Mouse (Mus musculus): ENCODE results near the gene Tspan12. TPM values are rescaled to one million over a fixed set of nuclear protein-coding genes. Genes with fewer than 3 reads are reported as not detected.

Gene Tspan12
- total and polyA plus RNA-seq, 2 experiments = 37.1 to 165 TPM

DNA sequence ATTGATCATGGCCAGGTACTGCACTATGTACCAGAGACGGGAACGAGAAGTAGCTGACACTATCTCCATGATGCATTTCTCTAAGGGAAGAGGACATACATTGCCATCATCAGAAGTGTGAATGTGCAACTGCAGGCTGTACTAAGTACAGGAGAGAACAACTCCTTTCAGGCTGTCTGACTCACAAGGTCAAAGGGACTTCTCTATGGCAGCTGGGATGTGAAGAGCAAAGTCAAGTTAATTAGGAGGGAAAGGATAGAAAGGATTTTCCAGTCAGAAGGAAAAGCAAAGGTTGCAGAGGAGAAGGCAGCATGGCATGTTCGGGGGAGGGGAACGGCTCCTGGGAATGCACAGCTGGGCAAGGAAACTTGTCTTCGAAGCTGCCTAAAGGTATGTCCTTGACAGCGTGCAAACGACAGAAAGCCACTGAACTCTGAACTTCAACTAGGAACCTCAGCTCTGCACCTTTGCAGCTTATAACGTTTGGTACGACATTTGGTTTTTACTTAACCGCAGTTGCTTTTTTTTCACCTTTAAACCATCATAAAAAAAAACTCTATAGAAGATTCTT, 13.0 kb downstream of the Tspan12 start:
- Histone ChIP-seq H3K79me2 (ENCODE audit: control insufficient read depth, insufficient read depth, low read length) (peaks cover 3% of the 10 kb centered on the region; the same call in 1 of the 2 replicates), H3K27ac (replicated peaks; ENCODE audit: insufficient read depth, low read depth, low read length) (no peak overlapping the region), H3K4me3 (ENCODE audit: insufficient read depth, low read depth, low read length) (no peak overlapping the region), H3K9ac (ENCODE audit: low read depth, low read length) (no peak overlapping the region), H3K36me3 (ENCODE audit: control insufficient read depth, insufficient read depth, low read length) (peaks cover 18% of the 10 kb centered on the region), H3K27me3 (ENCODE audit: control insufficient read depth, insufficient read depth, low read length) (no peaks in the 10 kb centered on the region), H3K4me1 (ENCODE audit: control insufficient read depth, insufficient read depth, low read length) (peaks cover 16% of the 10 kb centered on the region)
- DNase-seq (ENCODE audit: extremely low read depth, low read depth, low spot score) = no peak
- no peak for TF ChIP-seq POLR2A (IDR thresholded peaks at IDR 0.05; ENCODE audit: extremely low read depth, insufficient read depth, low read length)
- WGBS = 75% methylated on average over 10 of the region's 10 CpGs

DNA sequence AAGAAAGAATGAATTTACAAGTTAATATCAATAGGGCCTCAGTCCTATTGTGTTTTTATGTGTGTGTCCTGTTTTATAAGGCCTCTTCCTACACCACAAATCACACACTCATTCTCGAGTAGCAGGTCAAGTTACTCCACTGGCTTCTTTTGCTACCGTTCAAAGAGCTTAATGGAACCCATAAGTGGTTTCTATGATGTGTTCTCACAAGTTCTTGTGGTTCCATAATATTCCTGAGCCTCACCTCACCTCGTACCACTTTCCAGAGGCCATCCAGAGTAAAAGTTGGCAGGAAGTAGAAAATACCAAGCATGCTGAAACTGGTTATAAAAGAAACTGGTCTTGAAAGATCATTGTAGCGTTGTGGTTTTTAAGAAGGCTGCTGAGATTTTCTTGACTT, 18.8 kb downstream of the Tspan12 start:
- Histone ChIP-seq H3K36me3 (ENCODE audit: control insufficient read depth, insufficient read depth, low read length) (peaks cover 50% of the 10 kb centered on the region), H3K4me3 (ENCODE audit: insufficient read depth, low read depth, low read length) (no peak overlapping the region), H3K4me1 (ENCODE audit: control insufficient read depth, insufficient read depth, low read length) (peaks cover 14% of the 10 kb centered on the region), H3K79me2 (ENCODE audit: control insufficient read depth, insufficient read depth, low read length) (peaks cover 3% of the 10 kb centered on the region; the same call in 1 of the 2 replicates), H3K27me3 (ENCODE audit: control insufficient read depth, insufficient read depth, low read length) (no peaks in the 10 kb centered on the region), H3K27ac (replicated peaks; ENCODE audit: insufficient read depth, low read depth, low read length) (no peak overlapping the region), H3K9ac (ENCODE audit: low read depth, low read length) (no peak overlapping the region)
- WGBS = 93% methylated on average over 4 of the region's 4 CpGs
- no peak for DNase-seq (ENCODE audit: extremely low read depth, low read depth, low spot score)
- TF ChIP-seq POLR2A (IDR thresholded peaks at IDR 0.05; ENCODE audit: extremely low read depth, insufficient read depth, low read length) (no peak), CTCF (IDR thresholded peaks at IDR 0.05; ENCODE audit: low read depth, low read length) (no peak)

DNA sequence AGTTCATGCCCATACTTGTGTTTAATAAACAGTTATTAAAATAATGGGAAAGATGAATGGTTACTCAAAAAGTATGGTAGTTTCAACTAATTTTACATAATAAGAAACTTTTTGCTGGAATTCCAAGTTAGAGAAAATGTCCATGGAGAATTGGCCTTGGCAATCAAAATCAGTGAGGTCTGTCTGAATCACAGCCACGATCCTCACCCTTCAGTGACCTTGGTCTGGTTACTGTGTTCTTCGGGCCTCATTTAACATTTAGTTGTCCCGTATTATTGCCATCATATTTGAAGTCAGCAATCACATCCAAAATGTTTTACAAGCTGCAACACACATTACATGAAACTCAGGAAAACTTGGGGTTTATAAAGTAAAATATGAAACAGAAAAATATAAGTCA, 20.4 kb downstream of the Tspan12 start:
- H3K27ac ChIP-seq (replicated peaks; ENCODE audit: insufficient read depth, low read depth, low read length) = no peak overlapping the region
- no peak for DNase-seq (ENCODE audit: extremely low read depth, low read depth, low spot score)
- no peaks in the 10 kb centered on the region for H3K27me3 ChIP-seq (ENCODE audit: control insufficient read depth, insufficient read depth, low read length)

DNA sequence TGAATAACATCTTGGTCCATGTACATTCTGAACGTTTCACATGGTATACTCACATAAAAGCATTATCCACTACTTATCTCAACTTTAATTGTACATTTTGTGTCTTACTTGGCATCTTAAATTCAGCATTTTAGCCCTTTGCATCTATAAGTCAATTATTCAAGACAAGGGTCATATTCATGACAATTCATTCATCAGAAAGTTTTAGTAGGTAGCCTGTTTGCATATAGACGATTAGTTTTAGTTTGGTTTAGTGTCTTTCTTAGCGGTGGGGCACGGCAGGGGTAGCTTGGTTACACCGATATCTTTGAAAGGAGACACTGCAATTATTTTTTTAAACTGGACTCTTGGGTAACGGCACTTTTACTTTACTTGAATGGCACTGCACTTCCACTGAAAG, 21.4 kb downstream of the Tspan12 start:
- Histone ChIP-seq H3K9ac (ENCODE audit: low read depth, low read length) (no peak overlapping the region), H3K27me3 (ENCODE audit: control insufficient read depth, insufficient read depth, low read length) (no peaks in the 10 kb centered on the region), H3K4me1 (ENCODE audit: control insufficient read depth, insufficient read depth, low read length) (peaks cover 8% of the 10 kb centered on the region), H3K4me3 (ENCODE audit: insufficient read depth, low read depth, low read length) (no peak overlapping the region), H3K27ac (replicated peaks; ENCODE audit: insufficient read depth, low read depth, low read length) (no peak overlapping the region), H3K36me3 (ENCODE audit: control insufficient read depth, insufficient read depth, low read length) (peaks cover 52% of the 10 kb centered on the region), H3K79me2 (ENCODE audit: control insufficient read depth, insufficient read depth, low read length) (peaks cover 3% of the 10 kb centered on the region; the same call in 1 of the 2 replicates)
- TF ChIP-seq POLR2A (IDR thresholded peaks at IDR 0.05; ENCODE audit: extremely low read depth, insufficient read depth, low read length) (no peak), CTCF (IDR thresholded peaks at IDR 0.05; ENCODE audit: low read depth, low read length) (no peak)
- 94% methylated on average over 6 of the region's 6 CpGs for WGBS
- no peak for DNase-seq (ENCODE audit: extremely low read depth, low read depth, low spot score)

More for the DNA sequence above, 20.4 kb downstream of the Tspan12 start:
- Histone ChIP-seq H3K36me3 (ENCODE audit: control insufficient read depth, insufficient read depth, low read length) (peaks cover 50% of the 10 kb centered on the region), H3K4me1 (ENCODE audit: control insufficient read depth, insufficient read depth, low read length) (peaks cover 8% of the 10 kb centered on the region), H3K79me2 (ENCODE audit: control insufficient read depth, insufficient read depth, low read length) (peaks cover under 1% of the 10 kb centered on the region; the same call in 1 of the 2 replicates), H3K4me3 (ENCODE audit: insufficient read depth, low read depth, low read length) (no peak overlapping the region), H3K9ac (ENCODE audit: low read depth, low read length) (no peak overlapping the region)
- TF ChIP-seq POLR2A (IDR thresholded peaks at IDR 0.05; ENCODE audit: extremely low read depth, insufficient read depth, low read length) (no peak), CTCF (IDR thresholded peaks at IDR 0.05; ENCODE audit: low read depth, low read length) (no peak)
- WGBS = 46% methylated on average over 3 of the region's 3 CpGs

DNA sequence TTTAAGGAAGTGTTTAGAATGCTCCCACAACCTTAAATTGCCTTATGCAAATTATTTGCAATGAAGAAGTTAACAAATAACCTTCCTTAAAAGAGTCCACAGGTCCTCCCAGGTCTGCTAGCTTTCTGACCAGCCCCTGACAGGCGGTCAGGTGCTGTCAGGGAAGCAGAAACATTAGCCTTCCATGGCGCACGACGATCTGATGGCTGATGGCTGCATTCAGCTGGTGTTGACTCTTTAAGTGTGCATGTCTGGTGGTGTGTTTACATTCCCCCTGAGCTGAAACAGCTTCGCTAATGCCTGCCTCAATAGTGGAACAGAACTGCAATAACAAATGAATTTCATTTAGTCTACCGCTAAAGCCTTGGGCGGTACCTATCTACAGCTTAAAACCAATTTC, 22.4 kb downstream of the Tspan12 start:
- no peak for DNase-seq (ENCODE audit: extremely low read depth, low read depth, low spot score)
- H3K36me3 ChIP-seq (ENCODE audit: control insufficient read depth, insufficient read depth, low read length) = peaks cover 46% of the 10 kb centered on the region
- H3K79me2 ChIP-seq (ENCODE audit: control insufficient read depth, insufficient read depth, low read length) = peaks cover 3% of the 10 kb centered on the region; the same call in 1 of the 2 replicates
- H3K27me3 ChIP-seq (ENCODE audit: control insufficient read depth, insufficient read depth, low read length) = no peaks in the 10 kb centered on the region
- no peak overlapping the region for H3K27ac ChIP-seq (replicated peaks; ENCODE audit: insufficient read depth, low read depth, low read length)
- 77% methylated on average over 7 of the region's 7 CpGs for whole genome bisulfite sequencing
- no peak for TF ChIP-seq POLR2A (IDR thresholded peaks at IDR 0.05; ENCODE audit: extremely low read depth, insufficient read depth, low read length)
- TF ChIP-seq CTCF (IDR thresholded peaks at IDR 0.05; ENCODE audit: low read depth, low read length) = no peak
- no peak overlapping the region for H3K9ac ChIP-seq (ENCODE audit: low read depth, low read length)
- H3K4me1 ChIP-seq (ENCODE audit: control insufficient read depth, insufficient read depth, low read length) = peaks cover 8% of the 10 kb centered on the region
- H3K4me3 ChIP-seq (ENCODE audit: insufficient read depth, low read depth, low read length) = no peak overlapping the region

DNA sequence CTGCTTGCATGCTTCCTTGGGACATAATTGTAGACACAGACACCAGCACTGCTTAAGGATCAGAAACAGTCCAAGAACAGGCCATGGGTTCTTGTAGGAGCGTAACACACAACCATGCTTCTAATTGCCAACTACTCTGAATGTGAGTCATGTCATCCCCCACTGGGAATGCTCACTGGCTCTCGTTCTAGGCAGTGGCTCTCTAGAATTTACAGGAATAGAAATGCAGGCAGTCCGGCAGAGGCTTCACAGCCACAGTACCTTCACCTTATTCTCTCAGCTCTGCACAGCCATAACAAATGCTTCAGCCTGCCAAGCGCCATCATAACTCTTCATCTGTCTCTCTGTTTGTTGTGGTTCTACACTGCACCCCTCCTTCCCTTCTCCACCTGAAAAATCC, 23.9 kb downstream of the Tspan12 start:
- no peak for DNase-seq (ENCODE audit: extremely low read depth, low read depth, low spot score)
- no peak for TF ChIP-seq POLR2A (IDR thresholded peaks at IDR 0.05; ENCODE audit: extremely low read depth, insufficient read depth, low read length)
- TF ChIP-seq CTCF (IDR thresholded peaks at IDR 0.05; ENCODE audit: low read depth, low read length) = no peak
- peaks cover 3% of the 10 kb centered on the region; the same call in 1 of the 2 replicates for H3K79me2 ChIP-seq (ENCODE audit: control insufficient read depth, insufficient read depth, low read length)
- H3K36me3 ChIP-seq (ENCODE audit: control insufficient read depth, insufficient read depth, low read length) = peaks cover 32% of the 10 kb centered on the region
- WGBS = 64% methylated on average over 4 of the region's 4 CpGs
- peaks cover 14% of the 10 kb centered on the region for H3K4me1 ChIP-seq (ENCODE audit: control insufficient read depth, insufficient read depth, low read length)
- H3K27me3 ChIP-seq (ENCODE audit: control insufficient read depth, insufficient read depth, low read length) = no peaks in the 10 kb centered on the region
- H3K27ac ChIP-seq (replicated peaks; ENCODE audit: insufficient read depth, low read depth, low read length) = peak overlapping the region; percentile 91
- H3K4me3 ChIP-seq (ENCODE audit: insufficient read depth, low read depth, low read length) = no peak overlapping the region
- peak overlapping the region; percentile 8; the same call in 1 of the 2 replicates for H3K9ac ChIP-seq (ENCODE audit: low read depth, low read length)
